Mouse (Mus musculus): Measurements from ENCODE around the gene Prr19. TPM values are rescaled to one million over a fixed set of nuclear protein-coding genes. Genes with fewer than 3 reads are reported as not detected.

The Prr19 gene
- total RNA-seq, 2 experiments from 2014 or later, result not detected

- no peak for DNase-seq (ENCODE audit: low spot score in 2 of 2)
Observed at GRCm38 (mm10) chr7:25290463-25290862, 10.7 kb upstream of the Prr19 start.

GRCm38 (mm10) chr7:25290911-25291310 is 10.3 kb upstream of the Prr19 start:
- DNase-seq (ENCODE audit: low spot score in 2 of 2), result peak in 1 of 2 experiments; percentile 53

GRCm38 (mm10) chr7:25292107-25292506 is 9.1 kb upstream of the Prr19 start:
- no peak for DNase-seq (ENCODE audit: low spot score in 2 of 2)

GRCm38 (mm10) chr7:25293191-25293739 is 7.9 kb upstream of the Prr19 start:
- DNase-seq (ENCODE audit: low spot score in 2 of 2), result no peak

GRCm38 (mm10) chr7:25294495-25294894 is 6.7 kb upstream of the Prr19 start:
- DNase-seq (ENCODE audit: low spot score in 2 of 2), result no peak

GRCm38 (mm10) chr7:25294960-25295722 is 6.1 kb upstream of the Prr19 start:
- DNase-seq (ENCODE audit: low spot score in 2 of 2), result no peak

GRCm38 (mm10) chr7:25296945-25297453 is 4.2 kb upstream of the Prr19 start:
- DNase-seq (ENCODE audit: low spot score in 2 of 2), result peak in 1 of 2 experiments; percentile 39

- peak; percentile 55 to 66 for DNase-seq (ENCODE audit: low spot score in 2 of 2)
Observed at GRCm38 (mm10) chr7:25297454-25298325, 3.5 kb upstream of the Prr19 start, which contains the start of gene Pafah1b3. Gene Pafah1b3, minus strand, starts transcription at chr7:25297986.

- no peak for DNase-seq (ENCODE audit: low spot score in 2 of 2)
Observed at GRCm38 (mm10) chr7:25303003-25303684, 1.9 kb downstream of the Prr19 start.

- DNase-seq (ENCODE audit: low spot score in 2 of 2), result no peak
Observed at GRCm38 (mm10) chr7:25303685-25304006, 2.4 kb downstream of the Prr19 start.

- no peak for DNase-seq (ENCODE audit: low spot score in 2 of 2)
Observed at GRCm38 (mm10) chr7:25305481-25305880, 4.3 kb downstream of the Prr19 start.

- no peak for DNase-seq (ENCODE audit: low spot score in 2 of 2)
Observed at GRCm38 (mm10) chr7:25305956-25306613, 4.9 kb downstream of the Prr19 start, which contains the start of gene Tmem145. Gene Tmem145, plus strand, starts transcription at chr7:25306106.

GRCm38 (mm10) chr7:25306614-25306996 is 5.4 kb downstream of the Prr19 start:
- no peak for DNase-seq (ENCODE audit: low spot score in 2 of 2)

- DNase-seq (ENCODE audit: low spot score in 2 of 2), result no peak
Observed at GRCm38 (mm10) chr7:25308702-25309318, 7.6 kb downstream of the Prr19 start.

- DNase-seq (ENCODE audit: low spot score in 2 of 2), result no peak
Observed at GRCm38 (mm10) chr7:25309425-25309824, 8.2 kb downstream of the Prr19 start.

- DNase-seq (ENCODE audit: low spot score in 2 of 2), result no peak
Observed at GRCm38 (mm10) chr7:25311193-25311592, 10.0 kb downstream of the Prr19 start.

GRCm38 (mm10) chr7:25313325-25313724 is 12.1 kb downstream of the Prr19 start:
- DNase-seq (ENCODE audit: low spot score in 2 of 2), result no peak

GRCm38 (mm10) chr7:25314606-25315305 is 13.5 kb downstream of the Prr19 start:
- no peak for DNase-seq (ENCODE audit: low spot score in 2 of 2)

GRCm38 (mm10) chr7:25315306-25316041 is 14.3 kb downstream of the Prr19 start:
- peak; percentile 57 to 62 for DNase-seq (ENCODE audit: low spot score in 2 of 2)
